Mouse (Mus musculus) colon, adult 2 months (tissue): ENCODE measurements around the gene Tifa. TPM values are rescaled to one million over a fixed set of nuclear protein-coding genes. Genes with fewer than 3 reads are reported as not detected.

Experiments
- polyA plus RNA-seq: library from polyadenylated mRNA; depleted of rRNA; stranded (reverse); fragments of >200 nt; gene quantifications from 2 replicates; pipeline ENCODE4 v1.2.3, GENCODE M21; 2012; rRNA removed

The Tifa gene
- polyA plus RNA-seq, result 11.7 and 23.7 TPM in 2 replicates

GRCm38 (mm10) chr3:127789500-127790191 lies at the start of gene Tifa:
Tifa (plus strand) TSS chr3:127789805.

GRCm38 (mm10) chr3:127780021-127780644 lies 9.5 kb upstream of the Tifa start, which contains the start of gene Alpk1:
Alpk1 (minus strand) TSS chr3:127780527.

GRCm38 (mm10) chr3:127837154-127837865 lies 47.7 kb downstream of the Tifa start, which contains the start of gene Ap1ar:
Ap1ar (minus strand) TSS chr3:127837523.

Other genes starting within 250 kb of the Tifa start
- gene Larp7, start 236.5 kb upstream of the Tifa start, polyA plus RNA-seq, result 0.35 and 0.50 TPM in 2 replicates
- 0.29 and 0.35 TPM in 2 replicates for gene Zgrf1, start 236.3 kb upstream of the Tifa start, polyA plus RNA-seq
- gene Neurog2, start 156.7 kb upstream of the Tifa start, polyA plus RNA-seq, result not detected in 2 replicates
- gene Alpk1, start 9.3 kb upstream of the Tifa start, polyA plus RNA-seq, result 5.1 TPM in 2 replicates
- 50.4 and 52.8 TPM in 2 replicates for gene Ap1ar, start 47.7 kb downstream of the Tifa start, polyA plus RNA-seq
- gene Fam241a, start 106.5 kb downstream of the Tifa start, polyA plus RNA-seq, result 6.9 and 9.2 TPM in 2 replicates